Mouse (Mus musculus): ENCODE results near the gene Sowahb. TPM values are rescaled to one million over a fixed set of nuclear protein-coding genes. Genes with fewer than 3 reads are reported as not detected.

The Sowahb gene
- polyA plus RNA-seq (2017; shearing (Covaris generic)), result 1 to 10 TPM in 1 of 2 experiments, under 1 TPM in 1; 0.12 to 1.1 TPM

GRCm38 (mm10) chr5:93044584-93045370 is at the start of gene Sowahb:
Gene Sowahb, minus strand, starts transcription at chr5:93045022.

GRCm38 (mm10) chr5:93092857-93093622 is 48.2 kb upstream of the Sowahb start, which contains the start of gene Sept11:
Gene Sept11, plus strand, starts transcription at chr5:93093437.

Other genes starting within 250 kb of the Sowahb start
- 10 to 100 TPM; 51.7 to 69.6 TPM for gene Sept11, start 48.4 kb upstream of the Sowahb start, polyA plus RNA-seq (2017; shearing (Covaris generic))
- 100 to 1,000 TPM; 168 to 181 TPM for gene Ccni, start 161.5 kb upstream of the Sowahb start, polyA plus RNA-seq (2017; shearing (Covaris generic))
- 1 to 10 TPM; 2.5 to 3.5 TPM for gene 2010109A12Rik, start 161.5 kb upstream of the Sowahb start, polyA plus RNA-seq (2017; shearing (Covaris generic))
- gene Ccng2, start 222.2 kb upstream of the Sowahb start, polyA plus RNA-seq (2017; shearing (Covaris generic)), result 100 to 1,000 TPM in 1 of 2 experiments, 10 to 100 TPM in 1; 98.9 to 111 TPM

Data from inflammation-experienced regulatory T-cells (primary cell).